Mouse (Mus musculus) hindbrain, embryonic 10.5 days (tissue): ENCODE data around the gene Tgm2. TPM values are rescaled to one million over a fixed set of nuclear protein-coding genes. Genes with fewer than 3 reads are reported as not detected.

Experiments used
- DNase-seq: peaks from one replicate; pipeline ENCODE4 v3.0.0-alpha.2; 2017; ENCODE audit warnings: low spot score
- H3K27ac ChIP-seq: fragments of 300-500 bp; sonication (generic); 2 replicates; pipeline ENCODE4 v1.5.1; 2016; ENCODE audit warnings: mild to moderate bottlenecking, moderate library complexity
- H3K27me3 ChIP-seq: fragments of 300-500 bp; sonication (generic); 2 replicates; pipeline ENCODE4 v1.6.1; 2016; ENCODE audit warnings: mild to moderate bottlenecking; ENCODE audit not compliant: poor library complexity, insufficient read depth, severe bottlenecking
- H3K36me3 ChIP-seq: fragments of 300-500 bp; sonication (generic); 2 replicates; pipeline ENCODE4 v1.6.1; 2016; ENCODE audit warnings: mild to moderate bottlenecking, moderate library complexity
- H3K4me1 ChIP-seq: fragments of 300-500 bp; sonication (generic); replicated peaks from 2 replicates; pipeline ENCODE4 v1.6.1; 2016; ENCODE audit warnings: mild to moderate bottlenecking
- H3K4me3 ChIP-seq: fragments of 300-500 bp; sonication (generic); 2 replicates; pipeline ENCODE4 v1.5.1; 2016; ENCODE audit warnings: mild to moderate bottlenecking, moderate library complexity
- H3K9me3 ChIP-seq: fragments of 300-500 bp; sonication (generic); 2 replicates; pipeline ENCODE4 v1.6.1; 2016; ENCODE audit warnings: mild to moderate bottlenecking, moderate library complexity
- WGBS: fragments of 180-500 bp; shearing (Covaris S2); methylation state at CpG from one replicate; pipeline ENCODE4 v1.1.7; 2016; 5-methylcytosine and 5-hydroxymethylcytosine counted together
- polyA plus RNA-seq: library from polyadenylated mRNA; unstranded; fragments of >200 nt; fragmentation: Nextera tagmentation; extraction: Ambion mirVana; gene quantifications from 2 replicates; pipeline ENCODE4 v1.2.1, GENCODE M21; 2016

Tgm2 gene
- polyA plus RNA-seq, 1 experiment from 2014 or later, result 7.5 TPM

DNA sequence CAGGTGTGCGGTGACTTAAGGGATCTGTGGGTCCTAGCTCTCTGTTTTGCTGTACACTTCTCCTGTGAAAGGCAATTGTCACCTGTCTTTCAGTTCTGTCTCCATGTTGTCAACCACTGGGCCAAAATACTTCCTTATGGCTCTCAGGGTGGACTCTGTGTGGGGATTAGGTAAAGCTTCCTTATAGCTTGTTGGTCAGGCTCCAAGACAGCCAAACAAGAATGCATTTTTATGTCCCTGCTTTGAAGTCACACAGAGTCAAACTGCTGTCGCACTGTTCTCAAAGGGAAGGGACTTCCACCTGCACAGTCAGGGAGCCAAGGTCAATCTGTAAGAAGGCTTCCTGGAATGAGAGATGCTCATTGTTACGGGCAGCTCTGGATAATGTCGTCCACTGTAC, 31.9 kb upstream of the Tgm2 start:
- Histone ChIP-seq H3K27ac (0 out of 2 replicates have a peak overlapping the region, but pooled peaks have one; percentile 80), H3K9me3 (no peaks in the 10 kb centered on the region), H3K4me3 (no peak overlapping the region), H3K4me1 (peaks cover 31% of the 10 kb centered on the region), H3K27me3 (peaks cover 6% of the 10 kb centered on the region; the same call in 1 of the 2 replicates), H3K36me3 (no peaks in the 10 kb centered on the region)
- no peak for DNase-seq
- 81% methylated on average over 4 of the region's 4 CpGs for WGBS

DNA sequence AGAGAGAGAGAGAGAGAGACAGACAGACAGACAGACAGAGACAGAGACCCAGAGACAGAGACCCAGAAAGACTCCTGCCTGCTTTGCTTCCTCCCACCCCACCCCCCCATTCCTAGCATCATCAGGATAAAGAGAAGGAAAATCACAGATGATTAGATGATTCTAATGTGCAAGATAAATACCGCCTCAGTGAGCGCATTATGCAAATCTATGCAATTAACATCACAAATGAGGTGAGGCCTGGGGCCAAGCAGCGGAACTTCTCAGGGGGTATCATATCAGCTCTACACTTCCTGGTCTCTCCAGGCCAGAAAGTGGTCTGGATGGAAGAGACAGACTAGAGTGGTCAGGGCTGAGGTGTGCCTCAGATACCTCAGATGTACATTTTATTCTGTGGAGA, 31.3 kb upstream of the Tgm2 start:
- H3K4me1 ChIP-seq, result peaks cover 31% of the 10 kb centered on the region
- H3K27me3 ChIP-seq, result peaks cover 6% of the 10 kb centered on the region; the same call in 1 of the 2 replicates
- DNase-seq, result no peak
- no peak overlapping the region for H3K4me3 ChIP-seq
- WGBS, result 47% methylated on average over 3 of the region's 3 CpGs
- H3K9me3 ChIP-seq, result no peaks in the 10 kb centered on the region
- H3K27ac ChIP-seq, result no peak overlapping the region
- H3K36me3 ChIP-seq, result no peaks in the 10 kb centered on the region

DNA sequence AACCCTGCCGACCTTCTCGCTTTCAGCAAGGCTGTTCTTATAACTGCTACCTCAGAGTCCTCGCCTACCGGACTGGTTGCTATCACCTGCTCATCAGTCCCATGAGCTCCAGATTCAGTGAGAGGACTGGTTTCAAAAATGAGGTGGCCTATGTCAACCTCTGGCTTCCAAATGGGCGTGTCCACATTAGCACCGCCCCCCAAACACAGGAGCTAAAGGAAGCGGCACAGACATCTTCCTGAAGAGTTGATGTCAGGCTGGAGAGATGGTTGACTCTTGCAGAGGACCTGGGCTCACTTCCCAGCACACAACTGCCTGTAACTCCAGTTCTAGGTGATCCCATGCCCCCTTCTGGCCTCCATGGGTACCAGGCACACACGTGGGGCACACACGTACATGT, 30.5 kb upstream of the Tgm2 start:
- Histone ChIP-seq H3K36me3 (no peaks in the 10 kb centered on the region), H3K4me3 (no peak overlapping the region), H3K9me3 (no peaks in the 10 kb centered on the region; the same call in 1 of the 2 replicates), H3K27ac (no peak overlapping the region), H3K4me1 (peaks cover 31% of the 10 kb centered on the region), H3K27me3 (peaks cover 6% of the 10 kb centered on the region; the same call in 1 of the 2 replicates)
- DNase-seq, result no peak
- 92% methylated on average over 9 of the region's 9 CpGs for WGBS

DNA sequence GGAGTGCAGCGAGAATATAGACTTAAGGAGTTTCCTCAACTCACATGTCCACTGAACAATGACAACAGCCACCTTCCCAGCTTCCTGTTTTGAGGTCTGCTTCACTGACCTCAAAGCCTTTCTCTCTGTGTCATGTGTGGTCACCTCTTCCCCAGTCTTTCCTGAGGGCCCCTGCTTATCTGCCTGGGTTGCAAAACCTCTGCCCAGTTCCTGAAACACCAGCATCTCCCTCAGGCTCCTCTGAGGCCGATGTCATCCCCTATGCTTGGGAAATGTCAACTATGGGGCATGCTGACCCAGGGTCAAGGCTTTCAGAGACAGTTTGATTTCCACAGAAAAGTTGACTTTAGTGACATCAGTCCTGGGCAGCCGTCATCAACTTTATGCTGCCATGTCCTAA, 29.2 kb upstream of the Tgm2 start:
- peaks cover 31% of the 10 kb centered on the region for H3K4me1 ChIP-seq
- H3K4me3 ChIP-seq, result no peak overlapping the region
- no peak for DNase-seq
- WGBS, result 81% methylated on average over 3 of the region's 3 CpGs
- no peak overlapping the region for H3K27ac ChIP-seq
- H3K36me3 ChIP-seq, result no peaks in the 10 kb centered on the region
- H3K27me3 ChIP-seq, result peaks cover 6% of the 10 kb centered on the region; the same call in 1 of the 2 replicates
- no peaks in the 10 kb centered on the region; the same call in 1 of the 2 replicates for H3K9me3 ChIP-seq

DNA sequence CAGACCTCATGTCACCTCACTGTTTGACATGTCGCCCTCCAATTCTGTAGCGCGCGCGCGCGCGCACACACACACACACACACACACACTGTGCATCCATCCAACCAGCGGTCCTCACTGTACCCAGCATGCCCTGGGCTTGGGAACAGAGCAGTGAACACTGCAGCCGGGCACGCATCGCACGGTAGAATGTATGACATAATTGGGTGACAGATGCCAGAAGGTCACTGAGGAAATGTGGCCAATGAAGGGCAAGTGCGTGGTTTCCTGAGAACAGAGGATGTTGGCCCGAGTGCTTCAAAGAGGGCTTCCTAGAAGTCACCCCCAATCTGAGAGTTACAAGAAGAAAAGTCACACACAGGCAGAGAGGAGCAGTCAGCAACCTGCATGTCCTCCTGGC, 28.7 kb upstream of the Tgm2 start:
- Histone ChIP-seq H3K4me1 (peaks cover 29% of the 10 kb centered on the region), H3K36me3 (no peaks in the 10 kb centered on the region), H3K27me3 (peaks cover under 1% of the 10 kb centered on the region; the same call in 1 of the 2 replicates), H3K4me3 (no peak overlapping the region), H3K9me3 (no peaks in the 10 kb centered on the region; the same call in 1 of the 2 replicates), H3K27ac (no peak overlapping the region; the same call in 1 of the 2 replicates)
- DNase-seq, result no peak
- WGBS, result 92% methylated on average over 15 of the region's 15 CpGs

DNA sequence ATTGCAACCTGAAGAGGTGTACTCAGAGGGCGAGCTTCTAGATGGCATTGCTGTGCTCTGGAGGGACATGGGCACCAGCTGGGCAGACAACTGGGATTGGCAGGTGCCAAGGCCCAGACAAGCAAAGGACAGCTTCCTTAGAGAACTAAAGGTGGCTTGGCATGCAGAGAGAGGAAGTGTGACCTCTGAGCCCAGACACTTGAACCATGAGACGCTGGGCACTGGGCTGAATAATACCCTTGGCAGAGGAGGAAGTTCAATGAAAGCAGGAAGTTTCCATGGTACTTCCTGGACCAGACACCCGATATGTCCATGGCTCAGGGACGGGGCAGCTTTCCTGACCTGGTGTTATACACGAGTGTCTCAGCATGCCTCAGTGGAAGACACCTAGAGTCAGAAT, 28.2 kb upstream of the Tgm2 start:
- no peaks in the 10 kb centered on the region for H3K36me3 ChIP-seq
- no peaks in the 10 kb centered on the region; the same call in 1 of the 2 replicates for H3K9me3 ChIP-seq
- H3K4me3 ChIP-seq, result no peak overlapping the region
- peaks cover 23% of the 10 kb centered on the region for H3K4me1 ChIP-seq
- no peak overlapping the region; the same call in 1 of the 2 replicates for H3K27ac ChIP-seq
- no peaks in the 10 kb centered on the region; the same call in 1 of the 2 replicates for H3K27me3 ChIP-seq
- no peak for DNase-seq
- WGBS, result 86% methylated on average over 5 of the region's 5 CpGs

DNA sequence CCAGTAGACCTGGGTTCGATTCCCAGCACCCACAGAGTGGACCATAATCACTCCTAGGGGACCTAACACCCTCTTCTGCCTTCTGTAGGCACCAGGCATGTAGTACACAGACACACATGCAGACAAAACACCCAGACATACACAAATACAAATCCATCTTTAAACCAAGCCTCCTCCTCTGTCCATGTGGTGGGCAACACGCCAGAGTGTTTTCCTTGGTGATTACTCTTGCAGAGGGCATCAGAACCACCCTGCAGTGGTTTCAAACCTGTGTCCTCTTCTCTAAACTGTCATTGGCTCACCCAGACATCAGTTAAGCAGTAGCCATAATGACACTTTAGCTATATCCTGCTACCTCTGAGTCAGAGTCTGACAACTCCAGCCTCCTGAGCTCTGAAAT, 24.2 kb upstream of the Tgm2 start:
- Histone ChIP-seq H3K36me3 (no peaks in the 10 kb centered on the region), H3K27ac (no peak overlapping the region), H3K9me3 (no peaks in the 10 kb centered on the region; the same call in 1 of the 2 replicates), H3K27me3 (no peaks in the 10 kb centered on the region), H3K4me1 (peaks cover 14% of the 10 kb centered on the region; the same call in 1 of the 2 replicates), H3K4me3 (no peak overlapping the region)
- DNase-seq, result no peak
- WGBS, result 90% methylated on average over 2 of the region's 2 CpGs

DNA sequence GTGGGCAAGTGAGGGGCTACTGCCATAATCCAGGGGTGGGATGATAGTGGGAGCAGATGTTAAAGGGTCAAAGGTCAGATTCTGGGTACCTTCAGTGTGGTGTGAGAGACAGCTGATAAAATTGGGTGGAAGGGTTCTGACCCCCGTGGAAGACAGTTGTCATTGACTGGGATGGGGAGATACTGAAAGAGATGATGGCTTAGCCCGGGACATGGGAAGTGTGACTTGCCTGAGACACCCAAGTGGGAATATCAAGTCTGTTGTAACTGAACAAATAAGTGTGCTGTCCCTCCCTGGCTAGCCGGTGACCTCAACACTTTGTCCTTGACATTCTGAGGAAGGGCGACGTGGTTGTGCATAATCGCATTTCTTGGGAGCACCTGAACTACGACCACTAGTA, 23.5 kb upstream of the Tgm2 start:
- Histone ChIP-seq H3K27ac (no peak overlapping the region), H3K4me3 (no peak overlapping the region), H3K36me3 (no peaks in the 10 kb centered on the region), H3K4me1 (peaks cover 12% of the 10 kb centered on the region; the same call in 1 of the 2 replicates), H3K9me3 (no peaks in the 10 kb centered on the region; the same call in 1 of the 2 replicates), H3K27me3 (no peaks in the 10 kb centered on the region)
- DNase-seq, result no peak
- 91% methylated on average over 7 of the region's 7 CpGs for WGBS

DNA sequence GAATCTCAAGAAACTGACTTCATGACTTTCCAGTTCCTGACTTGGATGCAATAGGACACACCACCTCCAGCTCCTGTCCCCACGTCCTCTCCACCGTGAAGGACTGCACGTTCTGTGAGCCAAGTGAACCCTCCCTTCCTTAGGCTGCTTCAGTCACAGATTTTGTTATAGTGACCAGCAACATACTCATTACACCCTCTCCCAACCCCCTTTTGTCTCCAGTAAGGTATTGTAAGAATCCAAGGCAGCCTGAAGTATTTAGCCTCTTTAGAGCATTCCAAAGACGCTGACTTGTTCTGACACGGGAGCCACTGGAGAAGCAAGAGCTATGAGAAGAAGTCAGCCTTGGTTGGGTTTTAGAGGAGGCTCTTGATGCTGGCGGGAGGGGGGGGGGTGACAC, 23.1 kb upstream of the Tgm2 start:
- DNase-seq, result no peak

DNA sequence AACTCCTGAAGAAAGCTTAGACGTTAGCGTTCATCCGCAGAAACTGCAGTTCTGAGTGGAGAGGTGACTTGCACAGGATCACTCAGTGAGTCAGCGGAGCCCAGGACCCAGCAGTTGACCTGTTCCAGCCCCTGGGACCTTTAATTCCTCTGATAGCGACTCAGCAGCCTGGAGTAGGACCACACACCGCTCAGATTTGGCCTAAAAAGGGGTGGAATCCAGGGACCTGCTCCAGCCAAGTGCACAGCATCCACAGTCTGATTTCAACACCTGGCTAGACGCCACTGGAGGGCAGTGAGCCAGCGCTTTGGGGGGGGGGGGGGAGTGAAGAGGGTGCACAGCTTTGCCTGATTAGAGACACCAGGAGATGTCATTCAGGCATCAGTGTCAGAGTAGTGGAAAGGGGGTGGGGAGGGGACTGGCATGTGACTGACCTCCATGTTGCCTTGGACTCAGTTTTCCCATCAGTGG, 22.5 kb upstream of the Tgm2 start:
- H3K9me3 ChIP-seq, result no peaks in the 10 kb centered on the region; the same call in 1 of the 2 replicates
- H3K27ac ChIP-seq, result no peak overlapping the region
- H3K4me3 ChIP-seq, result no peak overlapping the region
- DNase-seq, result no peak
- 75% methylated on average over 8 of the region's 8 CpGs for WGBS
- no peaks in the 10 kb centered on the region for H3K27me3 ChIP-seq
- no peaks in the 10 kb centered on the region for H3K36me3 ChIP-seq
- peaks cover 10% of the 10 kb centered on the region; the same call in 1 of the 2 replicates for H3K4me1 ChIP-seq

More for the DNA sequence above, 23.1 kb upstream of the Tgm2 start:
- WGBS, result 85% methylated on average over 6 of the region's 6 CpGs
- peaks cover 10% of the 10 kb centered on the region; the same call in 1 of the 2 replicates for H3K4me1 ChIP-seq
- H3K4me3 ChIP-seq, result no peak overlapping the region
- no peaks in the 10 kb centered on the region for H3K36me3 ChIP-seq
- H3K27me3 ChIP-seq, result no peaks in the 10 kb centered on the region
- H3K27ac ChIP-seq, result no peak overlapping the region
- no peaks in the 10 kb centered on the region; the same call in 1 of the 2 replicates for H3K9me3 ChIP-seq

DNA sequence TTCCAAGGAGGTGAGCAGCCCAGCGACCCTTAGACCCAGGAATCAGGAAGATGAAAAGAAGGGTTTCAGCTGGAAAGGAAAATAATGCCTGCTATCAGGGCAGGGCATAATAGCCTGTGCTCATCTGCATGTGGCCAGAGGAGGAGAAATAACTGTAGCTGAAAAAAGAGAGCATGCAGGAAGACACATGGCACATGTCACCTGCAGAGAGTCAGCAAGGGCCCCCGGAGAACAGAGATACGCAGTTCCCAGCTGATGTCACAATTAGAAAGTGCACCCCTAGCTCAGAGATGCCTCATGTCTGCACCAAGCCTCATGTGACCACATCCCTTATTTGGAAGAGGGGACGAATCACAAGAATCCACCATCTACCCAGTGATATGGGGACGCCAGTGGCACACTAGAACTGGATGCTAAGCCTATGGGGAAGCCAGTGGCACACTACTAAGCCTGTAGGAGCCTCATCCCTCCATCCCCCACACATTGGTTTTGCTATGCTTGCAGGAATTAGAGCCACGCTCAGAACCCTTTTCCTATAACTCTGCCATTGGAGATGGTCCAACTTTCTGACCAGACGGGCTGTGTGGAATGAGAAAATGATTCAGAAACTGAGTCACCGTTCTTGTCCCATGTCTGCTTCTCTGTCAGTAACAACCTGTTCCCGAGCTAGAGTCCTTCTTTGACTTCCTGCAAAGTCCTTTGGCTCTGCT, 21.4 kb upstream of the Tgm2 start:
- Histone ChIP-seq H3K27ac (no peak overlapping the region), H3K27me3 (no peaks in the 10 kb centered on the region), H3K36me3 (no peaks in the 10 kb centered on the region), H3K4me1 (peaks cover 10% of the 10 kb centered on the region; the same call in 1 of the 2 replicates), H3K4me3 (no peak overlapping the region), H3K9me3 (no peaks in the 10 kb centered on the region; the same call in 1 of the 2 replicates)
- DNase-seq, result no peak
- WGBS, result 83% methylated on average over 9 of the region's 9 CpGs

DNA sequence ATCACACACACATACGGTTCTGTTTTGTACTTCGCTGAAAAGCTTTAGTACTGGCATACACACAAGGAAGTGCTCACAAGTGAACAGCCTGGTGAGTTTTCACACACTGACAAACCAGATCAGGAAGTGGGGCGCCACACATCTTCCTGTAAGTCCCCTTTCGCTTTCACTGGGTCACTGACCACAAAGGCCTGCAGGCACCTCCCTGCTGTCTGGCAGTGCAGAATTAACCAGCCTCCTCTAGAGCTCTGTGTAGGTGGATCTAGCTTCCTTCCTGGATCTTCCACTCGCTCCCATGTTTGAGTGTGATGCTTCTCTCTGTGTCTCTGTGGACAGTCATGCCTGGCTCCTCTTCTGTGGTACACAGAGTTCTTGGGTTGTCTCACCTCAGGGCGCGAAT, 20.4 kb upstream of the Tgm2 start:
- Histone ChIP-seq H3K9me3 (no peaks in the 10 kb centered on the region), H3K36me3 (no peaks in the 10 kb centered on the region), H3K27me3 (no peaks in the 10 kb centered on the region), H3K4me1 (peaks cover 10% of the 10 kb centered on the region; the same call in 1 of the 2 replicates), H3K27ac (no peak overlapping the region), H3K4me3 (no peak overlapping the region)
- DNase-seq, result no peak
- 83% methylated on average over 7 of the region's 7 CpGs for WGBS

DNA sequence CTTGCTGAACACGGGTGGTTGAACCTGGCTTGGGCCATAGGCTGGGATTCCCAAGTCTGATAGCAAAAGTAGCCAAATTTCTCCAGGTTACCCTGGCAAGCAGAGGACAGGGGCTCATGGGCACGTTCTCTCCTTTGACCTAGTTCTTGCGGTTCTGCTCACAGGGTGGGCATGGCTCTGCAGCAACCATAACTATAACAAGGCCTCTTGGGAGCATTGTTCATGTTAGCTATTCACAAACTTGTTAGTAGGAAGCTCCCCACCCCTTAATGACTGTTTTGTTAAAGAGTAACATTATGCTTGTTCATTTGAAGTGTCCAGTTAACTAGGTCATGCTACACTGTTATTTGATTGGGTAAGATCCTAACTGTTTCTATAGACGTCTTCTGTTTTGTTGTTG, 19.5 kb upstream of the Tgm2 start:
- Histone ChIP-seq H3K4me3 (no peak overlapping the region), H3K4me1 (peaks cover 14% of the 10 kb centered on the region), H3K36me3 (no peaks in the 10 kb centered on the region), H3K9me3 (no peaks in the 10 kb centered on the region; the same call in 1 of the 2 replicates), H3K27ac (no peak overlapping the region), H3K27me3 (no peaks in the 10 kb centered on the region)
- 86% methylated on average over 4 of the region's 4 CpGs for WGBS
- DNase-seq, result no peak
